Mouse (Mus musculus) testis, adult 2 months (tissue): ENCODE results near the gene Gm28305.

Experiments used
- CTCF ChIP-seq: fragments of 200-500 bp; IDR thresholded peaks from 2 replicates; pipeline ENCODE4 v1.5.1; 2012; ENCODE audit warnings: low read depth, mild to moderate bottlenecking, inconsistent platforms, low read length, moderate library complexity; ENCODE audit not compliant: control insufficient read depth, insufficient read depth, insufficient replicate concordance
- POLR2A ChIP-seq: fragments of 200-500 bp; IDR thresholded peaks from 2 replicates; pipeline ENCODE4 v1.6.1; 2012; ENCODE audit warnings: low read depth, mild to moderate bottlenecking, inconsistent platforms, low read length, moderate library complexity; ENCODE audit not compliant: control insufficient read depth

DNA sequence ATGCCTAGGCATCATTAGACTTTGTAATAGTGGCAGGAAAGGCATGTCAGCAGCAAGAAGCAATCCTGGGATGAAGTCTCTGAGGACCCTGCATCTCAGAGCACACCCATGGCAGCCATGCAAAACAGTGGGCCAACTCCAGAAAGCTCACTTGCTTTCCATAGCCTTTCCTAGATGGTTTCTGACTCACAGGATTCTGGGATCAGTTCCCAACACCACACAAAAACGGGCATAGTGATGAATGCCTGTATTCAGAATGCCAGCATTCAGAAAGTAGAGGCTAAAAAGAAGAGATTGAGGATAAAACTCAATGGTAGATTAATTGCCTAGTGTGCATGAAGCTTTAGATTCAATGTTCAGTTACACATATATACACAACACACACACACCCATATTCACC, 25.9 kb upstream of the Gm28305 start:
- TF ChIP-seq CTCF = no peak
- TF ChIP-seq POLR2A = no peak
